ENCODE assay signal across 8 mouse cellular contexts in the genomic region with DNA sequence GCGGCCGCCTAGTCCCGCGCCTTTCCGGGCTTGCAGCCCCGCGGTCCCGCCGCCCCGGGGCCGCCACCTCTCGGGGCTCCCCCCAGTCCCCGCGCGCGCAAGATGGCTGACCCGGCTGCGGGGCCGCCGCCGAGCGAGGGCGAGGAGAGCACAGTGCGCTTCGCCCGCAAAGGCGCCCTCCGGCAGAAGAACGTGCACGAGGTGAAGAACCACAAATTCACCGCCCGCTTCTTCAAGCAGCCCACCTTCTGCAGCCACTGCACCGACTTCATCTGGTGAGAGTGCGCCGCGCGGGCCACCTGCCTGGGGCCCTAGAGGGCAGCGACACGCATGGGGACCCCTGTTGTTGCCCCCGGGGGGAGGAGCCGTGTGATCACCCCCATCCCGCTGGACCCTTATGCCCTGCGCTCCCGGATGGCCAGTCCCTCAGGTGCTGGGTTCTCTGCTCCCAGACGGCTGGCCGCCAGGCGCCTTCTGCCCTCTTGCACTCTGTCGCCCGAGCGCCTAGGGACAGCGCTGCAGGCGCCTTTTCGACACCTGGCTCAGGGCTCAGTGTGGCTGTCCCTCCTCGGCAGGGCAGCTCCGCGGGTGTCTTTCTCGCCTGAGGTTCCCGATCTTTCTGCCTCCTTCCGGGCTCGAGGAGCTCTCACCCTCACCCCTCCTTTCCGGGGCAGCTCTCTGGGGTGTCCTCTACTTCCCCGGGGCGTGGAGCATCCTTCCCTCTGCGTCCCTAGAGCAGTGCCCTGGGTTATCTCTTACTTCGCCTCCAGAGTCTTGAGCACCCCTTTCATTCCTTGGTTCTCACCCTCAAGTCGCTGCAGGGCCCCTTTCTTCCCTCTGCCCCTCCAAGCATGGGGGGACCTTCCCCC. TPM values are rescaled to one million over a fixed set of nuclear protein-coding genes. Genes with fewer than 3 reads are reported as not detected.
A peak's percentile ranks its signal among the peaks of the same experiment; 100 is the strongest.
DNase-seq lines count a peak whose midpoint lies in the region; ATAC-seq lines count a peak whose summit lies in the region.

No protein-coding gene starts in this region.

- peak overlapping the region; percentile 83 for H3K4me3 ChIP-seq in heart, embryonic 12.5 days
- peak overlapping the region; percentile 65 for H3K4me3 ChIP-seq in midbrain, embryonic 13.5 days (replicated peaks)

- H3K4me1 ChIP-seq in heart, embryonic 12.5 days (replicated peaks): peaks cover 17% of the 10 kb centered on the region
- H3K4me1 ChIP-seq in midbrain, embryonic 13.5 days (replicated peaks): peaks cover 12% of the 10 kb centered on the region

- peaks cover 42% of the 10 kb centered on the region for H3K27me3 ChIP-seq in heart, embryonic 12.5 days (replicated peaks)
- H3K27me3 ChIP-seq in midbrain, embryonic 13.5 days: peaks cover 40% of the 10 kb centered on the region

- peak overlapping the region; percentile 70 for H3K9ac ChIP-seq in heart, embryonic 12.5 days
- peak overlapping the region; percentile 66 for H3K9ac ChIP-seq in midbrain, embryonic 13.5 days (replicated peaks)

- H3K9me3 ChIP-seq in heart, embryonic 12.5 days (replicated peaks): no peaks in the 10 kb centered on the region
- no peaks in the 10 kb centered on the region for H3K9me3 ChIP-seq in midbrain, embryonic 13.5 days

- H3K36me3 ChIP-seq in heart, embryonic 12.5 days: no peaks in the 10 kb centered on the region
- no peaks in the 10 kb centered on the region for H3K36me3 ChIP-seq in midbrain, embryonic 13.5 days

- peak overlapping the region; percentile 99 for H3K4me2 ChIP-seq in heart, embryonic 12.5 days
- H3K4me2 ChIP-seq in midbrain, embryonic 13.5 days (replicated peaks): peak overlapping the region; percentile 94

- peak; percentile 51; the same call in 1 of the 2 replicates for ATAC-seq in heart, embryonic 12.5 days (ENCODE audit: insufficient number of reproducible peaks, low FRiP score)
- peak; percentile 83 for ATAC-seq in midbrain, embryonic 13.5 days

- no peak overlapping the region; the same call in 1 of the 2 replicates for H3K27ac ChIP-seq in heart, embryonic 12.5 days (ENCODE audit: poor library complexity, severe bottlenecking)
- 0 out of 2 replicates have a peak overlapping the region, but pooled peaks have one; percentile 52 for H3K27ac ChIP-seq in midbrain, embryonic 13.5 days

- DNase-seq in right cerebral cortex, adult 2 months (ENCODE audit: low spot score in 2 of 2): peak; percentile 30 to 39
- no peak for DNase-seq in right cerebral cortex, adult 18-20 months
- peak; percentile 64 to 67 for DNase-seq in cerebellum, postnatal 36 days
- DNase-seq in kidney, postnatal 4 days: peak; percentile 34 to 50
- peak; percentile 62 to 67 for DNase-seq in spleen, postnatal 36 days (ENCODE audit: low spot score in 2 of 2)
- DNase-seq in layer of hippocampus, adult 9-11 months: no peak

- under 1% methylated on average over 66 of the region's 66 CpGs for WGBS in heart, embryonic 12.5 days
- WGBS in midbrain, embryonic 13.5 days: under 1% methylated on average over 66 of the region's 66 CpGs

RNA-seq across cellular contexts. Expression of gene Prkcb, which starts 0.9 kb away (rescaled TPM):
- 9.0 and 10.5 TPM in 2 replicates for polyA plus RNA-seq in heart, embryonic 12.5 days (2016; fragmentation: Nextera tagmentation; extraction: Ambion mirVana)
- polyA plus RNA-seq in midbrain, embryonic 13.5 days (2015; fragmentation: Nextera tagmentation; extraction: Ambion mirVana): 44.8 and 46.4 TPM in 2 replicates

Comparison
In these comparisons a context has a peak if more than half of its experiments do, and no peak if none do; other contexts are left out.
1. DNase-seq: peak in right cerebral cortex, adult 2 months (2 of 2), cerebellum, postnatal 36 days (2 of 2), kidney, postnatal 4 days (2 of 2) and spleen, postnatal 36 days (2 of 2); none in right cerebral cortex, adult 18-20 months (single experiment) and layer of hippocampus, adult 9-11 months (single experiment).